Comparison of ENCODE assay signal across 11 mouse cellular contexts in genomic region chr3:36790245-36790644, GRCm38 (mm10).
"Had no signal": no experiment of that assay in that cellular context is flagged by ENCODE, and none has a peak within 500 bp of the region (broad histone marks: within the 10 kb centered on the region; RNA-seq: fewer than 3 reads in every experiment).

No protein-coding gene starts in this region.

- H3K9ac ChIP-seq: limb, embryonic 13.5 days; midbrain, embryonic 15.5 days; neural tube, embryonic 12.5 days had no signal

- H3K9me3 ChIP-seq: limb, embryonic 13.5 days; midbrain, embryonic 15.5 days; neural tube, embryonic 12.5 days had no signal

- ATAC-seq: intestine, embryonic 16.5 days; midbrain, embryonic 15.5 days had no signal

- H3K36me3 ChIP-seq: limb, embryonic 13.5 days; midbrain, embryonic 15.5 days; neural tube, embryonic 12.5 days had no signal

- H3K27me3 ChIP-seq: limb, embryonic 13.5 days; midbrain, embryonic 15.5 days; neural tube, embryonic 12.5 days had no signal

- H3K4me2 ChIP-seq: limb, embryonic 13.5 days; midbrain, embryonic 11.5 days; midbrain, embryonic 15.5 days; neural tube, embryonic 12.5 days had no signal

- DNase-seq: kidney, adult 8-10 months; kidney, postnatal 14 days; left cerebral cortex, postnatal 4 days; lung, postnatal 10 days; thymus, adult 18-20 months; thymus, postnatal 14 days had no signal

- H3K4me1 ChIP-seq: limb, embryonic 13.5 days; midbrain, embryonic 15.5 days; neural tube, embryonic 12.5 days had no signal

- H3K27ac ChIP-seq: limb, embryonic 13.5 days; midbrain, embryonic 15.5 days; neural tube, embryonic 12.5 days had no signal

- H3K4me3 ChIP-seq: limb, embryonic 13.5 days; midbrain, embryonic 15.5 days; neural tube, embryonic 12.5 days had no signal
